Mouse (Mus musculus) kidney, postnatal 0 days (tissue): ENCODE measurements at regions not wholly inside any gene's neighbourhood (a gene's known extent, or its start where the extent isn't known, plus 50 kb on each side); places are given as distances from the start of the nearest gene placed in this dataset.

Experiments used
- ATAC-seq: fragments of 200-750 bp; cut with Nextera tagmentation; replicated peaks from 2 replicates; pipeline ENCODE4 v1.8.0; 2017; ENCODE audit warnings: low read depth, moderate number of reproducible peaks, moderate TSS enrichment, moderate library complexity; ENCODE audit not compliant: low FRiP score
- DNase-seq: peaks from one replicate; pipeline ENCODE4 v3.0.0-alpha.2; 2016; ENCODE audit warnings: low spot score
- H3K27ac ChIP-seq: fragments of 300-500 bp; sonication (generic); 2 replicates; pipeline ENCODE4 v1.5.1; 2014; ENCODE audit warnings: mild to moderate bottlenecking
- H3K27me3 ChIP-seq: fragments of 300-500 bp; sonication (generic); 2 replicates; pipeline ENCODE4 v1.6.1; 2014; ENCODE audit warnings: low read length, mixed read lengths; ENCODE audit not compliant: insufficient read depth
- H3K36me3 ChIP-seq: fragments of 300-500 bp; sonication (generic); 2 replicates; pipeline ENCODE4 v1.6.1; 2014; ENCODE audit warnings: low read length, mixed read lengths; ENCODE audit not compliant: insufficient read depth
- H3K4me1 ChIP-seq: fragments of 300-500 bp; sonication (generic); replicated peaks from 2 replicates; pipeline ENCODE4 v1.6.1; 2014; ENCODE audit warnings: antibody characterized with exemption, low read length, mixed read lengths; ENCODE audit not compliant: insufficient read depth
- H3K4me2 ChIP-seq: fragments of 300-500 bp; sonication (generic); 2 replicates; pipeline ENCODE4 v1.6.1; 2014; ENCODE audit warnings: mild to moderate bottlenecking, low read length, moderate library complexity, mixed read lengths
- H3K4me3 ChIP-seq: fragments of 300-500 bp; sonication (generic); replicated peaks from 2 replicates; pipeline ENCODE4 v1.5.1; 2014; ENCODE audit warnings: low read depth, low read length
- H3K9ac ChIP-seq: fragments of 300-500 bp; sonication (generic); 2 replicates; pipeline ENCODE4 v1.6.1; 2014; ENCODE audit warnings: low read depth, low read length
- H3K9me3 ChIP-seq: fragments of 300-500 bp; sonication (generic); replicated peaks from 2 replicates; pipeline ENCODE4 v1.6.1; 2016; ENCODE audit warnings: low read length, inconsistent platforms, mixed read lengths
- CTCF ChIP-seq: IDR thresholded peaks from 2 replicates; pipeline ENCODE4 v1.5.1; 2016; ENCODE audit warnings: antibody characterized with exemption, low read depth, mild to moderate bottlenecking, moderate library complexity
- WGBS: fragments of 180-500 bp; shearing (Covaris S2); extraction: QIAGEN DNeasy Blood & Tissue Kit; methylation state at CpG from one replicate; pipeline ENCODE4 v1.1.7; 2014; 5-methylcytosine and 5-hydroxymethylcytosine counted together

DNA sequence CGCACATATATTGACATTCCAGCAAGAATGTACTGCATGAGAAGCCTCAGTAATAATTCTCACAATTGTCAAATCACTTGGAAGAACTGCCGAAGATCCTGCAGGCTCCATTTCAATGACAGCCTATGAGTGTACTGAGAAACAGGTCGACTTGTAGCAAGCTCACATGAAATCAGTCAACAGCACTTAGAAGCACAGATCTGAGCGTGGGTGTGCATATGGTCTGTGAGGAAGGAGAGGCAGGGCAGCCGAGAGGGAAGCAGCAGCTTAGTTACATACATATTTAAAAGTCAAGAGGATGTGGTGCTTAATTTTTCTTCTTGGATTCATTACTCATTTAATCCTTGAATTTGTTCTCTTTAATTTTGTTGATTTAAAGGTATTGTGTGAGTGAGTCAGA is 967.4 kb upstream of the Epha7 start:
- Histone ChIP-seq H3K9me3 (no peaks in the 10 kb centered on the region), H3K4me3 (no peak overlapping the region), H3K9ac (no peak overlapping the region), H3K27me3 (no peaks in the 10 kb centered on the region), H3K4me2 (no peak overlapping the region), H3K4me1 (no peaks in the 10 kb centered on the region), H3K36me3 (no peaks in the 10 kb centered on the region), H3K27ac (no peak overlapping the region)
- ATAC-seq (no peak), DNase-seq (no peak)
- no peak for TF ChIP-seq CTCF
- 78% methylated on average over 5 of the region's 5 CpGs for WGBS

DNA sequence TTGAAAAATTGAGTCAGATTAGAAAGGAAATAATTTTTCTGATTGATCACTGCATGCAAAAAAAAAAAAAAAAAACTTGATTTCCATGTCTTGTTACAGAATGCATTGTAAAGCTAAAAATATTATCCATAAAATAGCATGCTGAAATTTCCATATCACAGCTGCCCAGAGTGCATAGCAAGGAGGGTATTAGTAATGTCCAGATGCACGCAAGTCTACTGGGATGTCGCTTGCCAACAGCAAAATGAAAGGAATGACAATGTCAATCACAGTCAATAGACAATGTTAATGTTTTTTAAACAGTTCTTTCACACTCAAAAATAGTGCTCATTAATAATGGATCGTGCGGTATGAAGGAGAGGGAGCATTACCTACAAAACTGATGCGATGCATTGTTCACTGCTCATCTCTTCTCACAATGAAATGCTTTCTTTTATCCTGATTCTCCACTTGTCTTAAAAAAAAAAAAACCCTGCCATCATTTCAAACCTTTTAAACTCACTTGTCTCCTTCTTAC is 966.8 kb upstream of the Epha7 start:
- no peak overlapping the region for H3K9ac ChIP-seq
- H3K4me2 ChIP-seq: no peak overlapping the region
- no peak overlapping the region for H3K4me3 ChIP-seq
- ATAC-seq: no peak
- H3K27me3 ChIP-seq: no peaks in the 10 kb centered on the region
- no peaks in the 10 kb centered on the region for H3K4me1 ChIP-seq
- H3K36me3 ChIP-seq: no peaks in the 10 kb centered on the region
- H3K27ac ChIP-seq: no peak overlapping the region
- WGBS: 92% methylated on average over 5 of the region's 5 CpGs
- no peak for DNase-seq
- no peak for TF ChIP-seq CTCF
- H3K9me3 ChIP-seq: no peaks in the 10 kb centered on the region

DNA sequence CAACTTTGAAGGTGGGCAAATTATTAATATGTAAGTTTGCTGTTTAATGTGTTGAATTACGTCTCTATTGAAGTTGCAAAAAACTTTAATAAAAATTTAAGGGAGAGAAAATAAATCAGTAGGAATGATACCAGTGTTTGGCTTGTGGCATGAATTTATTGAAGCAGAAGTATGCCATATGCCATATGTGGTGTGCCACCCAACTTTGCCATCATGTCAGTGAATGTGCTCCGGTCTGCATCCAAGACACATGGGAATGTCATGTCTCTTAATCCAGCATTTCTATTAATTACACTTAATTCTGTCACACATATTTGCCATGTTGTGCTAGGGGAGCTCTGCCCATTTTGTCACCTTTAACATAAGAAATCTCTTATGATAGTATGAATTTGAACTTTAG is 956.8 kb upstream of the Epha7 start:
- no peak overlapping the region for H3K9ac ChIP-seq

DNA sequence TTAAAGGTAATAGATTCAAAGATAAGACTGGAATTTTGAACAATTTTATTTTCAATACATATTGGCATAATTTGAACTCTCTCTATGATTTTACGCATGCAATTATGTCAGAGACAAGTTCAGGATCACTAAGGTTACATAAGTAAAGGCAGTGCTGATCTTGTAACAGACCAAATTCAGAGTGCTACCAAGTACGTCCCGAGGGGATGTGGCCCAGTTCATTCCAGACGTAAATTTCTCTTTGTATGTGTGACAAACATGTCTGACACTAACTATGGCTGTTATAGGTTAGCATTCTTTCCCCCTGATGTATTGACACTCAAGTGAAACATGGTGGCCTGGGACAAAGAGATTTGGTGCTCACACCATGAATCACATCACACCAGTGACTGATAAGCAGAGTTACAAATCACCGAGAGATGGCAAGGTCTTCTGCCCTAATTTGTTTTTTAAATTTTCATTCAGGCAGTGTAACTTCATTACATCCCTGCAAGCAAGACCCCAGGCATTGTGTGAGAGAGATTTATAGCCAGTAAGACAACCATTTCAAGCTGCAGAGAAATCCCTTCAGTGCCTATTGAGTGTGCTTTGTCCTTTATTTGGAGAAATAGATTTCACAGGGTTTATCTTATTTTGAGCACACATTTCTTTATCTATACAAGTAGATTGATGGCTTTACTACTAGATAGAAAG is 925.5 kb upstream of the Epha7 start:
- Histone ChIP-seq H3K27me3 (no peaks in the 10 kb centered on the region), H3K4me2 (no peak overlapping the region), H3K9me3 (no peaks in the 10 kb centered on the region), H3K4me1 (no peaks in the 10 kb centered on the region), H3K36me3 (no peaks in the 10 kb centered on the region), H3K4me3 (no peak overlapping the region), H3K9ac (no peak overlapping the region), H3K27ac (no peak overlapping the region)
- 65% methylated on average over 5 of the region's 5 CpGs for WGBS
- DNase-seq (no peak), ATAC-seq (no peak)
- no peak for TF ChIP-seq CTCF

More for the DNA sequence above, 956.8 kb upstream of the Epha7 start:
- Histone ChIP-seq H3K4me3 (no peak overlapping the region), H3K4me2 (no peak overlapping the region), H3K4me1 (no peaks in the 10 kb centered on the region), H3K27me3 (no peaks in the 10 kb centered on the region), H3K36me3 (no peaks in the 10 kb centered on the region), H3K27ac (no peak overlapping the region), H3K9me3 (no peaks in the 10 kb centered on the region)
- DNase-seq: no peak
- TF ChIP-seq CTCF: no peak
- ATAC-seq: no peak
- WGBS: 83% methylated on average over 2 of the region's 2 CpGs

DNA sequence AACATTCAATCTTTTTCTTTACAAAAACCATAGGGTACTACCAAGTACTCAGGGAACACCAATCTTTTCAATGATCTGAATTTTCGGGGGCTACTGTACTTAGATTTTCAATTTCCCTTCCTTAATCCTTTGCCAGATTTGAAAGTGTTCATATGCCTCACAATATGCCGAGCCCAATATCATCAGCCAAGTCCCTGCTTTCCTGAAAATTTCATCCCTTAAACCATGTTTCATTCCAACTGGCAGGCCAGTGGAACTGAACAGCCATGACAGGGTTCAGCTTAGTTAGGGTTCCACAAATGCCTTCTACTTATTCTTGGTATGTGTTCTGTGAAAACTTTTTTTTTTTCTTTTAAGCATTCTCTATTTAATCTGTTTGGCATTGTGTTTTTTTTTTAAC is 916.5 kb upstream of the Epha7 start:
- Histone ChIP-seq H3K4me1 (no peaks in the 10 kb centered on the region), H3K9me3 (no peaks in the 10 kb centered on the region), H3K9ac (no peak overlapping the region), H3K4me3 (no peak overlapping the region), H3K4me2 (no peak overlapping the region), H3K27me3 (no peaks in the 10 kb centered on the region), H3K27ac (no peak overlapping the region), H3K36me3 (no peaks in the 10 kb centered on the region)
- no peak for ATAC-seq
- no peak for DNase-seq
- no peak for TF ChIP-seq CTCF
- 80% methylated on average over 2 of the region's 2 CpGs for WGBS

DNA sequence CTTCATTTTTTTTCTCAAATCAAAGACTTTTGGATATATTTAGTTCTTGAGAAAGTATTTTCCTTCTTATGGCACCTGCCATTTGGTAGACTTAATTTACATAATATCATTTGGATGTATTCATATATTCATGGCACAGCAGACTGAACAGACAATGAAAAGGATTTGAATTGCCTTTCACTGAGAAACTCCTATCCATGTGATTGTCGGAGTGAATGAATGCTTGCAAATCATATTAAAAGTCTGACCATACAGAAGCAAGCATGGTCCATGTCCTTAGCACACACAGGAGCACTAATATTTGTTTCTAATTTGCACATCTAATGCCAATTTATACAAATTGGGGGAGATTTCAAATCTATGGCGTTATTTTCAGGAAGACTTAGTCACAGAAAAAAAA is 867.6 kb upstream of the Epha7 start:
- Histone ChIP-seq H3K27me3 (no peaks in the 10 kb centered on the region), H3K4me3 (no peak overlapping the region), H3K9me3 (no peaks in the 10 kb centered on the region), H3K4me2 (no peak overlapping the region), H3K36me3 (no peaks in the 10 kb centered on the region), H3K27ac (no peak overlapping the region), H3K9ac (no peak overlapping the region), H3K4me1 (no peaks in the 10 kb centered on the region)
- no peak for DNase-seq
- 84% methylated on average over 2 of the region's 2 CpGs for WGBS
- no peak for TF ChIP-seq CTCF
- no peak for ATAC-seq

DNA sequence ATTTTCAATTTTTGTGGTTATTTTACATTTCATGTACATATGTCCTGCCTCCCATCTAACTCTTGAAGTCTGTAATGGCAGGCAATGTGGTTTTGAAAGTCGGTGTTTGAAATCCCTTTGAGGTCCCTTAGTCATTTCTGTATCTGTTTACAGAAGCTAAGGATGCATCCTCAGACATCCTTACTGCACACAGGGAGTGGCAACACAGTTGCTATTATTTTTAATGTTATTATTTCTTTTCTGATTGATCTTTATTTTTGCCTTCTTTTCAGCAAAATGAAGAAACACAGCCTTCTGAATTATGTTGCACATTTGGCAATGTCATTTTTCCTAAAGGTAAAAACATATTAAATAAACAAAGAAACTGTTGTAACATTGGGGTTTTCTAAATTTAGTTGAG is 867.2 kb upstream of the Epha7 start:
- Histone ChIP-seq H3K36me3 (no peaks in the 10 kb centered on the region), H3K27ac (no peak overlapping the region), H3K27me3 (no peaks in the 10 kb centered on the region), H3K4me1 (no peaks in the 10 kb centered on the region), H3K9me3 (no peaks in the 10 kb centered on the region), H3K4me2 (no peak overlapping the region), H3K4me3 (no peak overlapping the region), H3K9ac (no peak overlapping the region)
- ATAC-seq: no peak
- no peak for DNase-seq
- WGBS: 69% methylated on average over 1 of the region's 1 CpGs
- TF ChIP-seq CTCF: no peak
